Mouse (Mus musculus) cerebellum, adult 2 months (tissue): ENCODE results near the gene Gabarapl2. TPM values are rescaled to one million over a fixed set of nuclear protein-coding genes. Genes with fewer than 3 reads are reported as not detected.
A peak's percentile ranks its signal among the peaks of the same experiment; 100 is the strongest.

Source experiments
- DNase-seq, 2 experiments: peaks; one replicate each; pipeline ENCODE4 v3.0.0; 2021
- H3K27ac ChIP-seq: fragments of 200-500 bp; 2 replicates; pipeline ENCODE4 v1.5.1; 2012; ENCODE audit warnings: low read length, control low read depth, inconsistent platforms; ENCODE audit not compliant: insufficient read depth
- H3K27me3 ChIP-seq: fragments of 200-500 bp; 2 replicates; pipeline ENCODE4 v1.6.1; 2012; ENCODE audit warnings: inconsistent platforms, mild to moderate bottlenecking, low read length, moderate library complexity; ENCODE audit not compliant: control insufficient read depth, insufficient read depth
- H3K4me1 ChIP-seq: fragments of 200-500 bp; 2 replicates; pipeline ENCODE4 v1.6.1; 2011; ENCODE audit warnings: low read length; ENCODE audit not compliant: control insufficient read depth, insufficient read depth
- H3K4me3 ChIP-seq: fragments of 200-500 bp; replicated peaks from 2 replicates; pipeline ENCODE3; 2011; ENCODE audit warnings: mild to moderate bottlenecking, low read depth, low read length, control low read depth; ENCODE audit not compliant: insufficient read depth
- CTCF ChIP-seq: fragments of 200-500 bp; IDR thresholded peaks from 2 replicates; pipeline ENCODE4 v1.5.1; 2011; ENCODE audit warnings: low read depth, mild to moderate bottlenecking, control low read depth, low read length, moderate library complexity, borderline replicate concordance; ENCODE audit not compliant: insufficient read depth
- POLR2A ChIP-seq: fragments of 200-500 bp; IDR thresholded peaks from 2 replicates; pipeline ENCODE4 v1.6.1; 2011; ENCODE audit warnings: low read length, control low read depth, borderline replicate concordance; ENCODE audit not compliant: insufficient read depth
- WGBS: fragments of 180-500 bp; shearing (Covaris S2); methylation state at CpG from one replicate; pipeline ENCODE4 v1.1.7; 2018; 5-methylcytosine and 5-hydroxymethylcytosine counted together
- polyA plus RNA-seq: library from polyadenylated mRNA; depleted of rRNA; stranded (reverse); fragments of >200 nt; gene quantifications from 2 replicates; pipeline ENCODE4 v1.2.3, GENCODE M21; 2012; rRNA removed

Gabarapl2 gene
- polyA plus RNA-seq, 1 experiment: 404 TPM

GRCm38 (mm10) chr8:111978147-111978546 lies 37.6 kb downstream of the Gabarapl2 start:
- Histone ChIP-seq H3K4me3 (no peak overlapping the region), H3K27me3 (no peaks in the 10 kb centered on the region), H3K4me1 (peaks cover 6% of the 10 kb centered on the region), H3K27ac (no peak overlapping the region)
- 55% methylated on average over 10 of the region's 10 CpGs for WGBS
- DNase-seq: no peak
- TF ChIP-seq POLR2A (no peak), CTCF (no peak)

- Histone ChIP-seq H3K4me3 (no peak overlapping the region), H3K27me3 (no peaks in the 10 kb centered on the region), H3K4me1 (peaks cover 6% of the 10 kb centered on the region), H3K27ac (0 out of 2 replicates have a peak overlapping the region, but pooled peaks have one; percentile 1)
- DNase-seq: peak; percentile 70 to 79
- TF ChIP-seq POLR2A (no peak), CTCF (peak; percentile 70)
- 19% methylated on average over 7 of the region's 7 CpGs for WGBS
Measured at GRCm38 (mm10) chr8:111982116-111982515, 41.6 kb downstream of the Gabarapl2 start.

DNA sequence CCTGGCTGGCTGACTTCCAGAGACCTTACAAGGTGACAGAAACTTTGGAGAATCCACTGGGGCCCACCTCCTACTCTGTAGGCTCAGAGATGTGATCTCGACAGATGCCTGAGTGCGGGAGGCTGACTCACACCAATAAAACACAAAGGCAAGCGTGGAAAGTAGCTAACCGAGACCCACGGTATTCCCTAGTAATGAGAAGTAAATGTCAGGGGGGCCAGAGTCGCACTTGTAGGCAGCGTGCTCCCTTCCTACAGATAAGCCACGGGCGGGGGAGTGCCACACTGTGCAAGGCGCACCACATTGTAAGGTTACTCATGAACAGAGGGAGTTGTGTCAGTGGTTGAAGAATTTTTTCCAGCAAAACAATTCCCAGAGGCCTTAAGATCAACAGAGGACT lies 44.0 kb downstream of the Gabarapl2 start:
- no peaks in the 10 kb centered on the region for H3K27me3 ChIP-seq
- no peak for DNase-seq
- H3K27ac ChIP-seq: no peak overlapping the region
- peaks cover 6% of the 10 kb centered on the region for H3K4me1 ChIP-seq
- H3K4me3 ChIP-seq: no peak overlapping the region
- 88% methylated on average over 10 of the region's 10 CpGs for WGBS
- TF ChIP-seq CTCF (no peak), POLR2A (no peak)

GRCm38 (mm10) chr8:111989911-111990310 lies 49.4 kb downstream of the Gabarapl2 start:
- TF ChIP-seq POLR2A: no peak
- peak; percentile 89 for TF ChIP-seq CTCF
- WGBS: under 1% methylated on average over 7 of the region's 7 CpGs
- H3K27ac ChIP-seq: no peak overlapping the region
- H3K27me3 ChIP-seq: no peaks in the 10 kb centered on the region
- H3K4me1 ChIP-seq: no peaks in the 10 kb centered on the region
- H3K4me3 ChIP-seq: no peak overlapping the region
- peak; percentile 73 to 83 for DNase-seq

DNA sequence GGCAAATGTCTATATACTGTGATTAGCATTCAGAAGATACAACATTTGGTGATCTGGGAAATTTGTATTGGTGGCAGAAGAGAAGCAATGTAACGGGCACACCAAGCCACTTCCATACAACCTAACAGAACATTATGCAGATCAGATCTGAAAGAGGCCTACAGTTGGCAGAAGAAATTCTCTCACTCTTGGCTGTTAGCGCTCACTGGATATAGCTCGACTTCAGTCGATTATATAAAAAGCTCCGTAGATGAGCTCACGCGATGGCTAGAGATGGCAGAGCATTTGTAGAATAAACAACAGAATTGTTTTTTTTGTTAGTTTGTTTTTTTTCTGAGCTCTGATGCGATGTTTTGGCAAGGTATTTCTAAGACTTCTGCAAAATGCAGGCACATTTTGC lies 50.8 kb downstream of the Gabarapl2 start:
- no peaks in the 10 kb centered on the region for H3K4me1 ChIP-seq
- 42% methylated on average over 8 of the region's 8 CpGs for WGBS
- no peak overlapping the region for H3K4me3 ChIP-seq
- no peak overlapping the region for H3K27ac ChIP-seq
- TF ChIP-seq POLR2A (no peak), CTCF (no peak)
- no peak for DNase-seq
- no peaks in the 10 kb centered on the region for H3K27me3 ChIP-seq

DNA sequence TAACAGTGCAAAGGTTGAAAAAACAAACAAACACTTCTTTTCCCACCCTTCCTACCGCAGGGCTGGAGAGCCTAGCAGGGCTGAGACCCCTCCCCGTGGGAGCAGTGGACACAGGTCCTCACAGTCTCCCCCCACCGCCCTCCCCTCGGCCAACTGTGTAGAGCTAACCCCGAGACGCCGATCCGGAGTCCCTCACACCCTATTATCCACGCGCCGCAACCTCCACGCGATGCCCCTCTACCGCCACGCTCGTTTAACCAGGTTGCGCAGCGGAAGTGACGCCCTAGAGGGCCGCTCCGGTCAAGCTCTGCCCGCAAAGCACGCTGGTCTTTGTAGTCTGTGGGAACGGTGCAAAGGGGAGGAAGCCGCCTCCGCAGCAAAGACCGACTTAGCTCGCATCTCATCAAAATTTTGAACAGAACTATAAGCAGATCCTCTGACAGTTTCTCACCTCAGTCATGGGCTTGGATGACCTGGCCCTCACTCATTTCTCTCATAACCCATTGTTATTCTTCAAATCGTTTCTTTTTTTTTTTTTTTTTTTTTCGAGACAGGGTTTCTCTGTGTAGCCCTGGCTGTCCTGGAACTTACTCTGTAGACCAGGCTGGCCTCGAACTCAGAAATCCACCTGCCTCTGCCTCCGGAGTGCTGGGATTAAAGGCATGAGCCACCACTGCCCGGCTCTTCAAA lies 51.7 kb downstream of the Gabarapl2 start, which contains the start of gene Adat1:
Gene Adat1 (minus strand): TSS at position 290 of the 690 bp plus-strand sequence.
- TF ChIP-seq CTCF: no peak
- peak; percentile 93 for TF ChIP-seq POLR2A
- DNase-seq: peak; percentile 87 to 90
- H3K27ac ChIP-seq: 0 out of 2 replicates have a peak within 1 kb of the TSS, but pooled peaks have one; percentile 11
- no peaks in the 10 kb centered on the region for H3K27me3 ChIP-seq
- H3K4me3 ChIP-seq: peak within 1 kb of the TSS; percentile 91
- WGBS: 3% methylated on average over 33 of the region's 33 CpGs
- no peaks in the 10 kb centered on the region for H3K4me1 ChIP-seq

DNA sequence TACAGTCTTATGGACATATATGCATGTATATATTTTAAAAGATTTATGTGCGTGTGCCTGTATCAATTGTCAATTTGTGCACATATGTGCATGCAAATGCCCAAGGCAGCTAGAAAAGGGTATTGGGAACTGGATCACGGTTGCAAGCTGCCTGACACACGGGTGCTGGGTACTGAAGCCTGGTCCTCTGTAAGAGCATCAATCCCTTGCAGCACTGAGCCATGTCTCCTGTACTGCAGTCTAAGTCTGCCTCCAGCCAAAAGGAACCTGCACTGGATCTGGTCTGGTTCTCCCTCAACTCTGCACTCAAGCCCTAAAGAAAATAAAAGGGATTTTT lies 52.2 kb downstream of the Gabarapl2 start:
- H3K27me3 ChIP-seq: no peaks in the 10 kb centered on the region
- TF ChIP-seq POLR2A (no peak), CTCF (no peak)
- no peaks in the 10 kb centered on the region for H3K4me1 ChIP-seq
- H3K27ac ChIP-seq: no peak overlapping the region
- DNase-seq: no peak
- H3K4me3 ChIP-seq: no peak overlapping the region
- 68% methylated on average over 3 of the region's 3 CpGs for WGBS

Other genes starting within 250 kb of the Gabarapl2 start
- gene Ctrb1, start 249.7 kb upstream of the Gabarapl2 start, polyA plus RNA-seq: 0.29 and 0.33 TPM in 2 replicates
- gene Bcar1, start 196.9 kb upstream of the Gabarapl2 start, polyA plus RNA-seq: 129 and 146 TPM in 2 replicates
- 82.0 and 94.5 TPM in 2 replicates for gene Cfdp1, start 86.4 kb upstream of the Gabarapl2 start, polyA plus RNA-seq
- 7.2 and 8.6 TPM in 2 replicates for gene Tmem170, start 64.0 kb upstream of the Gabarapl2 start, polyA plus RNA-seq
- 2.1 and 3.1 TPM in 2 replicates for gene Chst5, start 30.3 kb upstream of the Gabarapl2 start, polyA plus RNA-seq
- 15.1 and 15.8 TPM in 2 replicates for gene Tmem231, start 6.8 kb upstream of the Gabarapl2 start, polyA plus RNA-seq
- gene Adat1, start 51.6 kb downstream of the Gabarapl2 start, polyA plus RNA-seq: 9.4 and 10.2 TPM in 2 replicates
- 90.2 and 91.7 TPM in 2 replicates for gene Kars, start 70.6 kb downstream of the Gabarapl2 start, polyA plus RNA-seq
- gene Terf2ip, start 70.7 kb downstream of the Gabarapl2 start, polyA plus RNA-seq: 36.3 and 38.0 TPM in 2 replicates
- gene Gm6793, start 74.3 kb downstream of the Gabarapl2 start, polyA plus RNA-seq: not detected in 2 replicates